8 mouse cellular contexts compared by ENCODE assay signal in genomic region chr6:100336591-100337148, GRCm38 (mm10). TPM values are rescaled to one million over a fixed set of nuclear protein-coding genes. Genes with fewer than 3 reads are reported as not detected.
DNase-seq lines count a peak whose midpoint lies in the region; ATAC-seq and TF ChIP-seq lines count a peak whose summit lies in the region.

No protein-coding gene starts in this region.

- peak overlapping the region; percentile 63 for H3K4me2 ChIP-seq in heart, embryonic 12.5 days

- TF ChIP-seq CTCF in brain, embryonic 14.5 days (IDR thresholded peaks at IDR 0.05; ENCODE audit: borderline replicate concordance, extremely low read depth, insufficient read depth, insufficient read length), result no peak

- 0 out of 2 replicates have a peak, but pooled peaks cover 3% of the 10 kb centered on the region for H3K9me3 ChIP-seq in heart, embryonic 12.5 days (replicated peaks)

- no peak overlapping the region for H3K27ac ChIP-seq in heart, embryonic 12.5 days (ENCODE audit: poor library complexity, severe bottlenecking)

- 14% methylated on average over 14 of the region's 14 CpGs for WGBS in heart, embryonic 12.5 days

- H3K27me3 ChIP-seq in heart, embryonic 12.5 days (replicated peaks), result peaks cover 48% of the 10 kb centered on the region

- peak; percentile 22 to 64 for DNase-seq in adrenal gland, adult (ENCODE audit: inconsistent age in 2 of 2, low spot score in 1 of 2)
- no peak for DNase-seq in adrenal gland, adult 18-20 months (ENCODE audit: low spot score in 2 of 2)
- peak; percentile 68 for DNase-seq in brain, embryonic 14.5 days (ENCODE audit: low read depth)
- DNase-seq in kidney, postnatal 25 days, result peak; percentile 8 to 39
- no peak for DNase-seq in thymus, postnatal 0 days (ENCODE audit: low spot score)
- DNase-seq in c-Kit-positive CD71-positive TER-119-positive erythroid progenitor cells, embryonic 14.5 days (ENCODE audit: low spot score), result no peak
- no peak for DNase-seq in thymus, adult 18-20 months

- peaks cover 17% of the 10 kb centered on the region for H3K4me1 ChIP-seq in heart, embryonic 12.5 days (replicated peaks)

- no peak overlapping the region for H3K9ac ChIP-seq in heart, embryonic 12.5 days

- TF ChIP-seq POLR2A in brain, embryonic 14.5 days (IDR thresholded peaks at IDR 0.05; ENCODE audit: borderline replicate concordance, extremely low read depth, insufficient read depth, insufficient read length, poor library complexity, severe bottlenecking), result no peak

- peak overlapping the region; percentile 11; the same call in 1 of the 2 replicates for H3K4me3 ChIP-seq in heart, embryonic 12.5 days

- H3K36me3 ChIP-seq in heart, embryonic 12.5 days, result no peaks in the 10 kb centered on the region

- no peak for ATAC-seq in heart, embryonic 12.5 days (ENCODE audit: insufficient number of reproducible peaks, low FRiP score)

RNA-seq across cellular contexts. Expression of gene Rybp, which starts 49.4 kb away (rescaled TPM):
- total RNA-seq in adrenal gland, adult 18-20 months (2021), result 10 to 100 TPM; 26.1 to 31.3 TPM
- polyA plus RNA-seq in brain, embryonic 14.5 days (2012; rRNA removed), result 64.7 and 67.5 TPM in 2 replicates
- 17.1 and 18.0 TPM in 2 replicates for polyA plus RNA-seq in heart, embryonic 12.5 days (2016; fragmentation: Nextera tagmentation; extraction: Ambion mirVana)
- 10.3 and 14.2 TPM in 2 replicates for polyA plus RNA-seq in thymus, postnatal 0 days (2015; fragmentation: Nextera tagmentation; extraction: Ambion mirVana)

Comparison
In these comparisons a context has a peak if more than half of its experiments do, and no peak if none do; other contexts are left out.
1. DNase-seq: peak in adrenal gland, adult (2 of 2), brain, embryonic 14.5 days (single experiment) and kidney, postnatal 25 days (2 of 2); none in adrenal gland, adult 18-20 months (0 of 2), thymus, postnatal 0 days (single experiment), c-Kit-positive CD71-positive TER-119-positive erythroid progenitor cells, embryonic 14.5 days (single experiment) and thymus, adult 18-20 months (0 of 2).